ENCODE assay signal across 19 mouse cellular contexts in the genomic region with DNA sequence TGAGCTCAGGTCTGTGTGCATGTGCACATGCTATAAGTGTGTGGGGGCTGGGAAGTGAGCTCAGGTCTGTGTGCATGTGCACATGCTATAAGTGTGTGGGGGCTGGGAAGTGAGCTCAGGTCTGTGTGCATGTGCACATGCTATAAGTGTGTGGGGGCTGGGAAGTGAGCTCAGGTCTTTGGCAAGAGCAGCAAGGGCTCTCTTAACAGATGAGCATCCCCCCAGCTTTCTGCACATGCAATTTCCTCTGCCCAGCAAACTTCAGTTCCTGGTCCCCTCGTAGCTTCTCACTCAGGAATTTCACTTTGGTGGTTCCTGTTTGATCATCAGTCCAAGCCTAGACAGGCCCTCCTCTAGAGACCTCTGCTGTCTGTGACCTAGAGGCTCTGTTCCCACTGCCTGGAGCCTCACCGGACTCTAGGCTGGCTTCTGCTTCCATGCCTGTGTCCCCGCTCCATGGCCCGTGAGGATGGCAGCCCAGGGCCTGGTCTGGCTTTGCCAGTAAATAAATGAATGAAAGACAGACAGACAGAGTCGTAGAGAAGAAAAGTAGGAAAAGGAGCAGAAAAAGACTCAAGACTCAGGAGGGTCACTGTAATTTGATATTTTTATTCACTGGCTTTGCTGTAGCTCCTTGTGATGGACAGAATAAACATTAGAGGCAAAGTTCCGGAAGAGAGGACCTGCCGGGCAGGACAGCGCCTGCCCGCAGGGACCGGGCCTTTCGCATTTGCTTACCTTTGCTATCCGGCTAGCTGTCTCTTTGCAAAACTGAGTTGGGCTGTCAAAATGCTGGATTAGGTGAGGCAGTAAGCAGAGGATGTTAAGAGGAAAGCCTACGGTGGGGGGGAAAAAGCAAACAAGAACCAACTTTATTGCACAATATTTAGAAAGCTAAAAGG. TPM values are rescaled to one million over a fixed set of nuclear protein-coding genes. Genes with fewer than 3 reads are reported as not detected.
A peak's percentile ranks its signal among the peaks of the same experiment; 100 is the strongest.
DNase-seq lines count a peak whose midpoint lies in the region; ATAC-seq lines count a peak whose summit lies in the region.
"Had no signal": no experiment of that assay in that cellular context is flagged by ENCODE, and none has a peak within 500 bp of the region (broad histone marks: within the 10 kb centered on the region; RNA-seq: fewer than 3 reads in every experiment).

No protein-coding gene starts in this region.

- H3K27me3 ChIP-seq in kidney, embryonic 16.5 days (ENCODE audit: insufficient read depth, low read length), result no peaks in the 10 kb centered on the region
- no peaks in the 10 kb centered on the region for H3K27me3 ChIP-seq in limb, embryonic 10.5 days (ENCODE audit: low read depth, poor library complexity, severe bottlenecking)
- H3K27me3 ChIP-seq: forebrain, embryonic 15.5 days; heart, embryonic 15.5 days had no signal

- no peaks in the 10 kb centered on the region for H3K9me3 ChIP-seq in kidney, embryonic 16.5 days (ENCODE audit: low read length)
- H3K9me3 ChIP-seq in limb, embryonic 10.5 days (replicated peaks), result no peaks in the 10 kb centered on the region
- H3K9me3 ChIP-seq: forebrain, embryonic 15.5 days; heart, embryonic 15.5 days; hindbrain, embryonic 10.5 days had no signal

- peaks cover 40% of the 10 kb centered on the region for H3K36me3 ChIP-seq in kidney, embryonic 16.5 days (ENCODE audit: insufficient read depth, low read length)
- H3K36me3 ChIP-seq in limb, embryonic 10.5 days, result peaks cover 60% of the 10 kb centered on the region

- 28% methylated on average over 13 of the region's 13 CpGs for WGBS in kidney, embryonic 16.5 days
- WGBS in limb, embryonic 10.5 days, result 80% methylated on average over 13 of the region's 13 CpGs

- H3K4me3 ChIP-seq in kidney, embryonic 16.5 days (ENCODE audit: low read length), result no peak overlapping the region
- no peak overlapping the region for H3K4me3 ChIP-seq in limb, embryonic 10.5 days
- H3K4me3 ChIP-seq: forebrain, embryonic 15.5 days; heart, embryonic 15.5 days; hindbrain, embryonic 10.5 days had no signal

- H3K4me2 ChIP-seq in kidney, embryonic 16.5 days (replicated peaks; ENCODE audit: low read depth, low read length), result no peak overlapping the region
- H3K4me2 ChIP-seq: forebrain, embryonic 15.5 days; heart, embryonic 11.5 days; heart, embryonic 15.5 days; hindbrain, embryonic 14.5 days had no signal

- peak; percentile 61; the same call in 1 of the 2 replicates for ATAC-seq in kidney, embryonic 16.5 days (ENCODE audit: low FRiP score, low TSS enrichment)
- peak; percentile 59 for ATAC-seq in granulocyte monocyte progenitor cell, adult 5-6 weeks (replicated peaks; ENCODE audit: poor library complexity, severe bottlenecking)
- ATAC-seq: forebrain, embryonic 15.5 days had no signal

- no peak overlapping the region for H3K27ac ChIP-seq in kidney, embryonic 16.5 days (ENCODE audit: low read length)
- 0 out of 2 replicates have a peak overlapping the region, but pooled peaks have one; percentile 26 for H3K27ac ChIP-seq in limb, embryonic 10.5 days
- H3K27ac ChIP-seq: forebrain, embryonic 15.5 days; heart, embryonic 15.5 days; hindbrain, embryonic 10.5 days; hindbrain, embryonic 14.5 days had no signal

- DNase-seq in heart, adult 11 months, result peak; percentile 83
- no peak for DNase-seq in heart, postnatal 14 days
- DNase-seq in kidney, postnatal 4 days, result no peak
- DNase-seq in limb, embryonic 10.5 days (ENCODE audit: low spot score), result no peak
- DNase-seq in adrenal gland, adult 2 months, result no peak
- DNase-seq in frontal cortex, adult 2 months (ENCODE audit: extremely low spot score in 1 of 2, low spot score in 1 of 2), result no peak
- DNase-seq: adrenal gland, adult 8-10 months; adrenal gland, postnatal 36 days; cerebellum, adult 2 months; cerebellum, postnatal 10 days; gastrocnemius, postnatal 14 days had no signal

- intact Hi-C loops in heart, postnatal 14 days (cut with DNase I), result no loop called here

- peaks cover 6% of the 10 kb centered on the region; the same call in 1 of the 2 replicates for H3K4me1 ChIP-seq in kidney, embryonic 16.5 days (ENCODE audit: insufficient read depth, low read length)
- peaks cover 10% of the 10 kb centered on the region for H3K4me1 ChIP-seq in limb, embryonic 10.5 days
- H3K4me1 ChIP-seq: heart, embryonic 15.5 days; hindbrain, embryonic 10.5 days had no signal

- H3K9ac ChIP-seq in kidney, embryonic 16.5 days (replicated peaks; ENCODE audit: low read length), result no peak overlapping the region
- H3K9ac ChIP-seq: forebrain, embryonic 15.5 days; heart, embryonic 15.5 days; hindbrain, embryonic 14.5 days had no signal

RNA-seq across cellular contexts. Expression of gene Slc10a4, which starts 57.3 kb away (rescaled TPM):
- total RNA-seq in heart, postnatal 14 days (2021), result not detected
- polyA plus RNA-seq in kidney, embryonic 16.5 days (2015; fragmentation: Nextera tagmentation; extraction: Ambion mirVana), result 1.2 and 1.8 TPM in 2 replicates
- total RNA-seq in granulocyte monocyte progenitor cell, adult 5-6 weeks (2014; fragmentation: Nextera tagmentation), result not detected in 2 replicates
- not detected in 2 replicates for total RNA-seq in granulocyte monocyte progenitor cell, adult 5-6 weeks (2017)
- polyA plus RNA-seq in limb, embryonic 10.5 days (2016; fragmentation: Nextera tagmentation; extraction: Ambion mirVana), result 0.13 and 0.79 TPM in 2 replicates
- 10 to 100 TPM in 1 of 2 experiments, 1 to 10 TPM in 1; 6.6 to 10.3 TPM for total RNA-seq in adrenal gland, adult 2 months (2021)
- polyA plus RNA-seq in adrenal gland, adult 2 months (2012; rRNA removed), result 13.5 and 19.8 TPM in 2 replicates
- 1.1 and 1.4 TPM in 2 replicates for polyA plus RNA-seq in frontal cortex, adult 2 months (2012; rRNA removed)
- total RNA-seq: gastrocnemius, postnatal 14 days; heart, postnatal 25 days had no signal
